Mouse (Mus musculus) left cerebral cortex, postnatal 4 days (tissue): ENCODE results near the gene Eif5a2. TPM values are rescaled to one million over a fixed set of nuclear protein-coding genes. Genes with fewer than 3 reads are reported as not detected.
A peak's percentile ranks its signal among the peaks of the same experiment; 100 is the strongest.
"Not testable (repeated sequence)": the region's sequence is repeated elsewhere in the genome, so short reads cannot be mapped to it uniquely, and the experiment has no call there.

Source experiments
- DNase-seq: peaks from one replicate; pipeline ENCODE4 v3.0.0-alpha.2; 2022
- intact Hi-C: fragments of 180-260 bp; cut with DNase I; formaldehyde crosslinking; loops from one replicate; pipeline ENCODE4 v1.15.1; 2025
- total RNA-seq, 2 experiments: library from RNA; stranded (reverse); gene quantifications; 2 replicates each; pipeline ENCODE4 v1.2.3; 2021

Gene Eif5a2
- total RNA-seq = 10 to 100 TPM; 15.9 to 16.7 TPM

- intact Hi-C loops = no loop called here
Observed at GRCm38 (mm10) chr3:28780994-28781393, at the start of gene Eif5a2. Gene Eif5a2 (plus strand): TSS chr3:28781276.

GRCm38 (mm10) chr3:28734712-28735111, 46.4 kb upstream of the Eif5a2 start:
- intact Hi-C loops = no loop called here
- no peak for DNase-seq

More at GRCm38 (mm10) chr3:28780994-28781393, at the start of gene Eif5a2:
- peak; percentile 97 for DNase-seq

- intact Hi-C loops = no loop called here
- DNase-seq = no peak
Observed at GRCm38 (mm10) chr3:28736981-28737380, 44.1 kb upstream of the Eif5a2 start.

GRCm38 (mm10) chr3:28740353-28740752, 40.7 kb upstream of the Eif5a2 start:
- no peak for DNase-seq
- intact Hi-C loops = loop anchor here (10.0 kb wide), 1 partner anchor 756 kb away; no protein-coding TSS in a partner anchor

GRCm38 (mm10) chr3:28743251-28743650, 37.8 kb upstream of the Eif5a2 start:
- DNase-seq = no peak
- intact Hi-C loops = loop anchor here (10.0 kb wide), 1 partner anchor 758 kb away; no protein-coding TSS in a partner anchor

- intact Hi-C loops = loop anchor here (2.0 to 10.0 kb wide), 2 partner anchors 581 to 761 kb away; no protein-coding TSS in a partner anchor
- DNase-seq = peak; percentile 78
Observed at GRCm38 (mm10) chr3:28745835-28746483, 35.1 kb upstream of the Eif5a2 start.

GRCm38 (mm10) chr3:28748151-28748550, 32.9 kb upstream of the Eif5a2 start:
- DNase-seq = no peak
- intact Hi-C loops = loop anchor here (10.0 kb wide), 1 partner anchor 763 kb away; no protein-coding TSS in a partner anchor

- intact Hi-C loops = loop anchor here (10.0 kb wide), 1 partner anchor 764 kb away; no protein-coding TSS in a partner anchor
- no peak for DNase-seq
Observed at GRCm38 (mm10) chr3:28748956-28749355, 32.1 kb upstream of the Eif5a2 start.

GRCm38 (mm10) chr3:28755477-28755876, 25.6 kb upstream of the Eif5a2 start:
- DNase-seq = no peak
- intact Hi-C loops = no loop called here

GRCm38 (mm10) chr3:28761225-28761789, 19.8 kb upstream of the Eif5a2 start:
- intact Hi-C loops = no loop called here
- DNase-seq = no peak

- no peak for DNase-seq
- intact Hi-C loops = no loop called here
Observed at GRCm38 (mm10) chr3:28766935-28767334, 14.1 kb upstream of the Eif5a2 start.

- intact Hi-C loops = no loop called here
- DNase-seq = no peak
Observed at GRCm38 (mm10) chr3:28768222-28768621, 12.9 kb upstream of the Eif5a2 start.

- not testable (repeated sequence) for DNase-seq
Observed at GRCm38 (mm10) chr3:28772919-28773318, 8.2 kb upstream of the Eif5a2 start.

GRCm38 (mm10) chr3:28775361-28775760, 5.7 kb upstream of the Eif5a2 start:
- intact Hi-C loops = no loop called here

More at GRCm38 (mm10) chr3:28772919-28773318, 8.2 kb upstream of the Eif5a2 start:
- intact Hi-C loops = not testable (repeated sequence)

GRCm38 (mm10) chr3:28775958-28776357, 5.1 kb upstream of the Eif5a2 start:
- no peak for DNase-seq
- intact Hi-C loops = no loop called here

More at GRCm38 (mm10) chr3:28775361-28775760, 5.7 kb upstream of the Eif5a2 start:
- no peak for DNase-seq

- intact Hi-C loops = no loop called here
- DNase-seq = no peak
Observed at GRCm38 (mm10) chr3:28776491-28776890, 4.6 kb upstream of the Eif5a2 start.

GRCm38 (mm10) chr3:28780511-28780910, 565 bp upstream of the Eif5a2 start:
- no peak for DNase-seq
- intact Hi-C loops = no loop called here

- intact Hi-C loops = no loop called here
- DNase-seq = no peak
Observed at GRCm38 (mm10) chr3:28781422-28781821, 346 bp downstream of the Eif5a2 start.

GRCm38 (mm10) chr3:28781848-28782247, 772 bp downstream of the Eif5a2 start:
- intact Hi-C loops = no loop called here
- DNase-seq = no peak

GRCm38 (mm10) chr3:28784176-28784575, 3.1 kb downstream of the Eif5a2 start:
- intact Hi-C loops = no loop called here
- peak; percentile 15 for DNase-seq

GRCm38 (mm10) chr3:28794835-28795234, 13.8 kb downstream of the Eif5a2 start:
- DNase-seq = no peak
- intact Hi-C loops = no loop called here
